Mouse (Mus musculus): ENCODE data around the gene Ncln. TPM values are rescaled to one million over a fixed set of nuclear protein-coding genes. Genes with fewer than 3 reads are reported as not detected.

Ncln gene
- total and polyA plus RNA-seq, 3 experiments, result 35.5 to 154 (median 58.2) TPM

DNA sequence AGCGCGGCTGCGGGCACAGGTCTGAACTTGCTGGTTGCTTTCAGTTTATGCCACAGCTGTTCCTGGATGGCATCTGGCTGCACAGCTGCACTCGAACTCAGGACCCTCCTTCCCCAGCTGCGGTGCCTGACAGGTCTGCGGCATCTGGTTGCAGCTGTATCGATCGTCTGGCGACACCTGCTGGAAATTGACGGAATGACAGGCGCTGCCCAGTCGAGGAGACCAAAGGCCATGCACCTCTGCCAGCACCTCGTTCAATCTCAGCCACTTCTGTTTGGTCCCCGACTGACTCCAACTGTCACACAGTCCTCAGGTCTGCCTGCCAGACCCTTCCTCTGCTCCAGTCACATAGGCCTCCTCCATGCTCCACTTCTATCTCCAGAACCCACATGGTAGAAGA is 30.6 kb upstream of the Ncln start:
- H3K36me3 ChIP-seq (replicated peaks), result peaks cover 52% of the 10 kb centered on the region
- peaks cover 53% of the 10 kb centered on the region for H3K4me1 ChIP-seq (ENCODE audit: insufficient read depth, low read depth, low read length)
- H3K4me3 ChIP-seq (ENCODE audit: low read depth, low read length), result no peak overlapping the region; the same call in 1 of the 2 replicates
- no peaks in the 10 kb centered on the region for H3K27me3 ChIP-seq (ENCODE audit: insufficient read depth, low read length)
- DNase-seq (ENCODE audit: low spot score) (peak; percentile 62), ATAC-seq (ENCODE audit: extremely low read depth, insufficient number of reproducible peaks, low FRiP score, poor library complexity, severe bottlenecking) (no peak)
- H3K9me3 ChIP-seq (replicated peaks), result no peaks in the 10 kb centered on the region
- no peak for TF ChIP-seq GATA1 (IDR thresholded peaks at IDR 0.05; ENCODE audit: borderline replicate concordance, low read length)
- peak; percentile 100 for TF ChIP-seq CTCF (IDR thresholded peaks at IDR 0.05; ENCODE audit: low read depth, low read length)

DNA sequence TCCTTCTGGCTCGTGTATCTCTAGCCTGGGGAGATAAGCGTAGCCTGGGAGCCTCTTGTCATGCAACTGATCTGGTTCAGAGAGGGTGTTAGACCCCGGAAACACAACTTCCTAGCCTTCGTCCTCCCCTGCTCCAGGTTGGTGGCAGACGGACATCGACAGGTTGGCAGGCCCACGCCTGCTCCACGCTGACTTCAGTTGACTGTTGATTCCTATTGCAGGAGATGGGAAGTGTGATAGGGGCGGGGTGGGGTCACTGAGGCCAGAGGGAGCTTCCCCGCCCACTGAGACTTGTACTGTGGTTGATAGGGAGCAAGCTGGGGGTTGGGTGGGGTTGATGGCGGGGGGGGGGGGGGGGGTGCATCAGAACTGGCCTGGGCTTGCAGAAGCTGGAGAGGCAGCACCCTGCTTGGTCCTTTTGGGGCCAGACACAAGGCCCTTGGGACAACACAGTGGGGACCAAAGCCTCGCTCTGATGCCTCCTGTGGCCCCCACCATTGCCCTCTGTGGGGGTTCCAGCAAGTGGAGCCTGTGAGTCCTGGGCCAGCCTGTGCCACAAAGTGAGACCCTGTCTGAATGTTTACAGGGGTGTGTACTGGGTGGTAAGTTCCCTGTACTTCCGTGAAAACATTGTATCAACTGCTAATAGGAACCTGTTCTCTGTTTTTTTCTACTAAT is 29.0 kb upstream of the Ncln start:
- no peaks in the 10 kb centered on the region for H3K27me3 ChIP-seq (ENCODE audit: insufficient read depth, low read length)
- peaks cover 61% of the 10 kb centered on the region for H3K4me1 ChIP-seq (ENCODE audit: insufficient read depth, low read depth, low read length)
- DNase-seq (ENCODE audit: low spot score) (peak; percentile 82), ATAC-seq (ENCODE audit: extremely low read depth, insufficient number of reproducible peaks, low FRiP score, poor library complexity, severe bottlenecking) (peak; percentile 47)
- TF ChIP-seq CTCF (IDR thresholded peaks at IDR 0.05; ENCODE audit: low read depth, low read length), result no peak
- no peak for TF ChIP-seq POLR2AphosphoS5 (IDR thresholded peaks at IDR 0.05; ENCODE audit: insufficient replicate concordance, low read depth, low read length)
- TF ChIP-seq TAL1 (conservative IDR thresholded peaks at IDR 0.05; ENCODE audit: low read depth, low read length), result no peak
- TF ChIP-seq GATA1 (IDR thresholded peaks at IDR 0.05; ENCODE audit: borderline replicate concordance, low read length), result no peak
- no peak for TF ChIP-seq GATA2 (IDR thresholded peaks at IDR 0.05; ENCODE audit: borderline replicate concordance, low read depth, low read length)
- no peaks in the 10 kb centered on the region for H3K9me3 ChIP-seq (replicated peaks)
- peak overlapping the region; percentile 67; the same call in 1 of the 2 replicates for H3K4me3 ChIP-seq (ENCODE audit: low read depth, low read length)
- H3K36me3 ChIP-seq (replicated peaks), result peaks cover 51% of the 10 kb centered on the region

- Histone ChIP-seq H3K27me3 (ENCODE audit: insufficient read depth, low read length) (no peaks in the 10 kb centered on the region), H3K36me3 (replicated peaks) (peaks cover 51% of the 10 kb centered on the region), H3K4me3 (ENCODE audit: low read depth, low read length) (peak within 1 kb of the TSS; percentile 73), H3K9me3 (replicated peaks) (no peaks in the 10 kb centered on the region), H3K4me1 (ENCODE audit: insufficient read depth, low read depth, low read length) (peaks cover 71% of the 10 kb centered on the region)
- ATAC-seq (ENCODE audit: extremely low read depth, insufficient number of reproducible peaks, low FRiP score, poor library complexity, severe bottlenecking) (peak; percentile 47), DNase-seq (ENCODE audit: low spot score) (peak; percentile 69)
- TF ChIP-seq POLR2AphosphoS5 (IDR thresholded peaks at IDR 0.05; ENCODE audit: insufficient replicate concordance, low read depth, low read length) (no peak), TAL1 (conservative IDR thresholded peaks at IDR 0.05; ENCODE audit: low read depth, low read length) (no peak), CTCF (IDR thresholded peaks at IDR 0.05; ENCODE audit: low read depth, low read length) (no peak), GATA2 (IDR thresholded peaks at IDR 0.05; ENCODE audit: borderline replicate concordance, low read depth, low read length) (no peak), GATA1 (IDR thresholded peaks at IDR 0.05; ENCODE audit: borderline replicate concordance, low read length) (no peak)
These were observed 27.9 kb upstream of the Ncln start, which contains the start of gene Gna15 for GRCm38 (mm10) chr10:81524051-81524605. Gene Gna15, minus strand, starts transcription at chr10:81524225.

GRCm38 (mm10) chr10:81523570-81523969 is 27.4 kb upstream of the Ncln start:
- no peaks in the 10 kb centered on the region for H3K27me3 ChIP-seq (ENCODE audit: insufficient read depth, low read length)

GRCm38 (mm10) chr10:81523142-81523541 is 26.9 kb upstream of the Ncln start:
- no peak for DNase-seq (ENCODE audit: low spot score)
- no peak for TF ChIP-seq GATA1 (IDR thresholded peaks at IDR 0.05; ENCODE audit: borderline replicate concordance, low read length)
- TF ChIP-seq GATA2 (IDR thresholded peaks at IDR 0.05; ENCODE audit: borderline replicate concordance, low read depth, low read length), result no peak
- TF ChIP-seq CTCF (IDR thresholded peaks at IDR 0.05; ENCODE audit: low read depth, low read length), result no peak
- TF ChIP-seq TAL1 (conservative IDR thresholded peaks at IDR 0.05; ENCODE audit: low read depth, low read length), result no peak
- TF ChIP-seq POLR2AphosphoS5 (IDR thresholded peaks at IDR 0.05; ENCODE audit: insufficient replicate concordance, low read depth, low read length), result no peak
- Histone ChIP-seq H3K36me3 (replicated peaks) (peaks cover 44% of the 10 kb centered on the region), H3K27me3 (ENCODE audit: insufficient read depth, low read length) (no peaks in the 10 kb centered on the region), H3K4me1 (ENCODE audit: insufficient read depth, low read depth, low read length) (peaks cover 78% of the 10 kb centered on the region), H3K4me3 (ENCODE audit: low read depth, low read length) (peak overlapping the region; percentile 73), H3K9me3 (replicated peaks) (no peaks in the 10 kb centered on the region)
- no peak for ATAC-seq (ENCODE audit: extremely low read depth, insufficient number of reproducible peaks, low FRiP score, poor library complexity, severe bottlenecking)

More at GRCm38 (mm10) chr10:81523570-81523969, 27.4 kb upstream of the Ncln start:
- Histone ChIP-seq H3K4me1 (ENCODE audit: insufficient read depth, low read depth, low read length) (peaks cover 75% of the 10 kb centered on the region), H3K9me3 (replicated peaks) (no peaks in the 10 kb centered on the region), H3K4me3 (ENCODE audit: low read depth, low read length) (peak overlapping the region; percentile 73), H3K36me3 (replicated peaks) (peaks cover 46% of the 10 kb centered on the region)
- TF ChIP-seq GATA1 (IDR thresholded peaks at IDR 0.05; ENCODE audit: borderline replicate concordance, low read length) (no peak), CTCF (IDR thresholded peaks at IDR 0.05; ENCODE audit: low read depth, low read length) (no peak), GATA2 (IDR thresholded peaks at IDR 0.05; ENCODE audit: borderline replicate concordance, low read depth, low read length) (no peak), TAL1 (conservative IDR thresholded peaks at IDR 0.05; ENCODE audit: low read depth, low read length) (no peak), POLR2AphosphoS5 (IDR thresholded peaks at IDR 0.05; ENCODE audit: insufficient replicate concordance, low read depth, low read length) (no peak)
- DNase-seq (ENCODE audit: low spot score), result no peak
- ATAC-seq (ENCODE audit: extremely low read depth, insufficient number of reproducible peaks, low FRiP score, poor library complexity, severe bottlenecking), result no peak

DNA sequence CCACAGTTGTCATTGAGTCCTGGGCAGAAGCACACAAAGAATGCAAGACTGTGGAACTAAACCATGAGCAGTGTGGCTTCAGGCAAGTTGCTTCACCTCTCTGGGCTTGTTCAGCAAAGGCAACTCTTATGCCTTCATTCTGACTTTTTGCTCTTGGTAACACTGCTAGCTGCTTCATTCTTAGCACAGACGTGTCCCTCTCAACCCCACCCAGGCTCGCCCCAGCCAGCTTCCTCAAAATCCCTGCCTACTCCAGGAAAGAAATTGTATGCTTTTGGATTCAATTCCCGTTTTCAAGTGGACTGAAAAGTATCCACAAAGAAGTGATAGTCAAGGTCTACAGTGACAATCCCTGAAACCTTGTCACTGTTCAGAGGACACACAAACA is 23.8 kb upstream of the Ncln start:
- no peak for DNase-seq (ENCODE audit: low spot score)
- TF ChIP-seq GATA2 (IDR thresholded peaks at IDR 0.05; ENCODE audit: borderline replicate concordance, low read depth, low read length) (no peak), CTCF (IDR thresholded peaks at IDR 0.05; ENCODE audit: low read depth, low read length) (no peak), GATA1 (IDR thresholded peaks at IDR 0.05; ENCODE audit: borderline replicate concordance, low read length) (no peak), POLR2AphosphoS5 (IDR thresholded peaks at IDR 0.05; ENCODE audit: insufficient replicate concordance, low read depth, low read length) (no peak)
- no peak for ATAC-seq (ENCODE audit: extremely low read depth, insufficient number of reproducible peaks, low FRiP score, poor library complexity, severe bottlenecking)
- peaks cover 47% of the 10 kb centered on the region for H3K36me3 ChIP-seq (replicated peaks)
- no peaks in the 10 kb centered on the region for H3K9me3 ChIP-seq (replicated peaks)
- H3K27me3 ChIP-seq (ENCODE audit: insufficient read depth, low read length), result no peaks in the 10 kb centered on the region
- peaks cover 77% of the 10 kb centered on the region for H3K4me1 ChIP-seq (ENCODE audit: insufficient read depth, low read depth, low read length)
- no peak overlapping the region; the same call in 1 of the 2 replicates for H3K4me3 ChIP-seq (ENCODE audit: low read depth, low read length)
